Mouse (Mus musculus) MEL (cell line): ENCODE data around the gene Ddias.

Experiments
- POLR2AphosphoS2 ChIP-seq: IDR thresholded peaks from 2 replicates; pipeline ENCODE4 v1.6.1; 2011; ENCODE audit warnings: low read length, improper control_type of control experiment
- ZMIZ1 ChIP-seq: IDR thresholded peaks from 2 replicates; pipeline ENCODE4 v1.6.1; 2012; ENCODE audit warnings: low read depth, mild to moderate bottlenecking, inconsistent platforms, low read length, improper control_type of control experiment, moderate library complexity
- ZNF384 ChIP-seq: IDR thresholded peaks from 2 replicates; pipeline ENCODE4 v1.6.1; 2012; ENCODE audit warnings: low read depth, mild to moderate bottlenecking, inconsistent platforms, low read length, improper control_type of control experiment

GRCm38 (mm10) chr7:92897021-92897420, 23.0 kb upstream of the Ddias start:
- TF ChIP-seq ZMIZ1: no peak
- no peak for TF ChIP-seq POLR2AphosphoS2
- TF ChIP-seq ZNF384: no peak
